Mouse (Mus musculus): ENCODE results near the gene Sem1. TPM values are rescaled to one million over a fixed set of nuclear protein-coding genes. Genes with fewer than 3 reads are reported as not detected.

The Sem1 gene
- polyA plus RNA-seq (2017; shearing (Covaris generic)) = 88.5 TPM

GRCm38 (mm10) chr6:6578304-6579149 lies at the start of gene Sem1:
Gene Sem1 (minus strand): TSS chr6:6578663.

All from naive thymus-derived CD4-positive, alpha-beta T cell, adult 5 months (primary cell).